Mouse (Mus musculus): ENCODE data around the gene Iqck. TPM values are rescaled to one million over a fixed set of nuclear protein-coding genes. Genes with fewer than 3 reads are reported as not detected.

Iqck gene
- polyA plus RNA-seq, 1 experiment from 2014 or later = 3.8 TPM

GRCm38 (mm10) chr7:118981831-118982230 is 126.3 kb downstream of the Iqck start:
- peaks cover 10% of the 10 kb centered on the region for H3K4me1 ChIP-seq (ENCODE audit: control insufficient read depth, insufficient read depth, low read depth, low read length)
- WGBS = 84% methylated on average over 5 of the region's 5 CpGs

GRCm38 (mm10) chr7:118982586-118982985 is 127.0 kb downstream of the Iqck start:
- Histone ChIP-seq H3K9ac (ENCODE audit: low read depth, low read length) (no peak overlapping the region), H3K27ac (ENCODE audit: low read depth, low read length) (no peak overlapping the region), H3K4me2 (ENCODE audit: low read length) (no peak overlapping the region), H3K4me3 (ENCODE audit: low read length) (no peak overlapping the region), H3K9me3 (ENCODE audit: control insufficient read depth, low read length) (no peaks in the 10 kb centered on the region), H3K27me3 (replicated peaks; ENCODE audit: control insufficient read depth, insufficient read depth, low read length) (no peaks in the 10 kb centered on the region), H3K36me3 (ENCODE audit: control insufficient read depth, insufficient read depth, low read length) (no peaks in the 10 kb centered on the region; the same call in 1 of the 2 replicates), H3K4me1 (ENCODE audit: control insufficient read depth, insufficient read depth, low read depth, low read length) (peaks cover 5% of the 10 kb centered on the region; the same call in 1 of the 2 replicates)
- WGBS = 88% methylated on average over 4 of the region's 4 CpGs
- ATAC-seq = no peak

More at GRCm38 (mm10) chr7:118981831-118982230, 126.3 kb downstream of the Iqck start:
- H3K36me3 ChIP-seq (ENCODE audit: control insufficient read depth, insufficient read depth, low read length) = no peaks in the 10 kb centered on the region; the same call in 1 of the 2 replicates
- H3K4me3 ChIP-seq (ENCODE audit: low read length) = no peak overlapping the region
- H3K27ac ChIP-seq (ENCODE audit: low read depth, low read length) = no peak overlapping the region
- no peak overlapping the region for H3K4me2 ChIP-seq (ENCODE audit: low read length)
- H3K9me3 ChIP-seq (ENCODE audit: control insufficient read depth, low read length) = no peaks in the 10 kb centered on the region
- H3K27me3 ChIP-seq (replicated peaks; ENCODE audit: control insufficient read depth, insufficient read depth, low read length) = no peaks in the 10 kb centered on the region
- H3K9ac ChIP-seq (ENCODE audit: low read depth, low read length) = no peak overlapping the region
- ATAC-seq = no peak

- no peaks in the 10 kb centered on the region for H3K27me3 ChIP-seq (replicated peaks; ENCODE audit: control insufficient read depth, insufficient read depth, low read length)
- WGBS = 47% methylated on average over 19 of the region's 19 CpGs
- peaks cover 5% of the 10 kb centered on the region; the same call in 1 of the 2 replicates for H3K4me1 ChIP-seq (ENCODE audit: control insufficient read depth, insufficient read depth, low read depth, low read length)
- H3K4me2 ChIP-seq (ENCODE audit: low read length) = no peak overlapping the region
- no peak overlapping the region for H3K27ac ChIP-seq (ENCODE audit: low read depth, low read length)
- H3K9me3 ChIP-seq (ENCODE audit: control insufficient read depth, low read length) = no peaks in the 10 kb centered on the region
- ATAC-seq = peak; percentile 46
- no peaks in the 10 kb centered on the region; the same call in 1 of the 2 replicates for H3K36me3 ChIP-seq (ENCODE audit: control insufficient read depth, insufficient read depth, low read length)
- no peak overlapping the region for H3K9ac ChIP-seq (ENCODE audit: low read depth, low read length)
- H3K4me3 ChIP-seq (ENCODE audit: low read length) = no peak overlapping the region
Measured at GRCm38 (mm10) chr7:118983961-118984360, 128.4 kb downstream of the Iqck start.

- Histone ChIP-seq H3K36me3 (ENCODE audit: control insufficient read depth, insufficient read depth, low read length) (no peaks in the 10 kb centered on the region; the same call in 1 of the 2 replicates), H3K9ac (ENCODE audit: low read depth, low read length) (no peak overlapping the region), H3K4me3 (ENCODE audit: low read length) (no peak overlapping the region), H3K27me3 (replicated peaks; ENCODE audit: control insufficient read depth, insufficient read depth, low read length) (no peaks in the 10 kb centered on the region), H3K9me3 (ENCODE audit: control insufficient read depth, low read length) (no peaks in the 10 kb centered on the region), H3K27ac (ENCODE audit: low read depth, low read length) (no peak overlapping the region), H3K4me1 (ENCODE audit: control insufficient read depth, insufficient read depth, low read depth, low read length) (peaks cover 14% of the 10 kb centered on the region), H3K4me2 (ENCODE audit: low read length) (no peak overlapping the region)
- no peak for ATAC-seq
- WGBS = 77% methylated on average over 4 of the region's 4 CpGs
Measured at GRCm38 (mm10) chr7:118985786-118986185, 130.2 kb downstream of the Iqck start.

- Histone ChIP-seq H3K4me2 (ENCODE audit: low read length) (no peak overlapping the region), H3K27me3 (replicated peaks; ENCODE audit: control insufficient read depth, insufficient read depth, low read length) (no peaks in the 10 kb centered on the region), H3K9me3 (ENCODE audit: control insufficient read depth, low read length) (no peaks in the 10 kb centered on the region), H3K36me3 (ENCODE audit: control insufficient read depth, insufficient read depth, low read length) (no peaks in the 10 kb centered on the region; the same call in 1 of the 2 replicates), H3K9ac (ENCODE audit: low read depth, low read length) (no peak overlapping the region), H3K4me1 (ENCODE audit: control insufficient read depth, insufficient read depth, low read depth, low read length) (peaks cover 20% of the 10 kb centered on the region), H3K4me3 (ENCODE audit: low read length) (no peak overlapping the region), H3K27ac (ENCODE audit: low read depth, low read length) (no peak overlapping the region)
- WGBS = 68% methylated on average over 4 of the region's 4 CpGs
- no peak for ATAC-seq
Measured at GRCm38 (mm10) chr7:118986369-118986768, 130.8 kb downstream of the Iqck start.

- Histone ChIP-seq H3K4me3 (ENCODE audit: low read length) (no peak overlapping the region), H3K9ac (ENCODE audit: low read depth, low read length) (no peak overlapping the region), H3K27ac (ENCODE audit: low read depth, low read length) (no peak overlapping the region), H3K9me3 (ENCODE audit: control insufficient read depth, low read length) (no peaks in the 10 kb centered on the region), H3K36me3 (ENCODE audit: control insufficient read depth, insufficient read depth, low read length) (no peaks in the 10 kb centered on the region), H3K4me1 (ENCODE audit: control insufficient read depth, insufficient read depth, low read depth, low read length) (peaks cover 45% of the 10 kb centered on the region), H3K27me3 (replicated peaks; ENCODE audit: control insufficient read depth, insufficient read depth, low read length) (no peaks in the 10 kb centered on the region), H3K4me2 (ENCODE audit: low read length) (no peak overlapping the region)
- WGBS = 86% methylated on average over 5 of the region's 5 CpGs
- no peak for ATAC-seq
Measured at GRCm38 (mm10) chr7:118989275-118989856, 133.8 kb downstream of the Iqck start.

GRCm38 (mm10) chr7:118990282-118990681 is 134.7 kb downstream of the Iqck start:
- no peak overlapping the region for H3K4me2 ChIP-seq (ENCODE audit: low read length)
- H3K9me3 ChIP-seq (ENCODE audit: control insufficient read depth, low read length) = no peaks in the 10 kb centered on the region
- H3K36me3 ChIP-seq (ENCODE audit: control insufficient read depth, insufficient read depth, low read length) = no peaks in the 10 kb centered on the region
- H3K27me3 ChIP-seq (replicated peaks; ENCODE audit: control insufficient read depth, insufficient read depth, low read length) = no peaks in the 10 kb centered on the region
- no peak overlapping the region for H3K4me3 ChIP-seq (ENCODE audit: low read length)
- peaks cover 50% of the 10 kb centered on the region for H3K4me1 ChIP-seq (ENCODE audit: control insufficient read depth, insufficient read depth, low read depth, low read length)
- ATAC-seq = no peak
- no peak overlapping the region for H3K27ac ChIP-seq (ENCODE audit: low read depth, low read length)
- H3K9ac ChIP-seq (ENCODE audit: low read depth, low read length) = peak overlapping the region; percentile 45; the same call in 1 of the 2 replicates
- WGBS = 50% methylated on average over 6 of the region's 6 CpGs

GRCm38 (mm10) chr7:118991341-118991884 is 135.9 kb downstream of the Iqck start:
- no peak for ATAC-seq
- Histone ChIP-seq H3K4me2 (ENCODE audit: low read length) (0 out of 2 replicates have a peak overlapping the region, but pooled peaks have one; percentile 8), H3K9me3 (ENCODE audit: control insufficient read depth, low read length) (no peaks in the 10 kb centered on the region), H3K4me1 (ENCODE audit: control insufficient read depth, insufficient read depth, low read depth, low read length) (peaks cover 56% of the 10 kb centered on the region), H3K27ac (ENCODE audit: low read depth, low read length) (no peak overlapping the region), H3K36me3 (ENCODE audit: control insufficient read depth, insufficient read depth, low read length) (no peaks in the 10 kb centered on the region), H3K27me3 (replicated peaks; ENCODE audit: control insufficient read depth, insufficient read depth, low read length) (no peaks in the 10 kb centered on the region), H3K4me3 (ENCODE audit: low read length) (no peak overlapping the region), H3K9ac (ENCODE audit: low read depth, low read length) (no peak overlapping the region)
- 18% methylated on average over 4 of the region's 4 CpGs for WGBS

GRCm38 (mm10) chr7:118992080-118992560 is 136.6 kb downstream of the Iqck start:
- no peak overlapping the region; the same call in 1 of the 2 replicates for H3K4me3 ChIP-seq (ENCODE audit: low read length)
- H3K27ac ChIP-seq (ENCODE audit: low read depth, low read length) = peak overlapping the region; percentile 58; the same call in 1 of the 2 replicates
- ATAC-seq = no peak
- H3K36me3 ChIP-seq (ENCODE audit: control insufficient read depth, insufficient read depth, low read length) = no peaks in the 10 kb centered on the region
- H3K9ac ChIP-seq (ENCODE audit: low read depth, low read length) = no peak overlapping the region
- WGBS = 15% methylated on average over 6 of the region's 6 CpGs
- no peaks in the 10 kb centered on the region for H3K9me3 ChIP-seq (ENCODE audit: control insufficient read depth, low read length)
- H3K4me2 ChIP-seq (ENCODE audit: low read length) = peak overlapping the region; percentile 89
- peaks cover 56% of the 10 kb centered on the region for H3K4me1 ChIP-seq (ENCODE audit: control insufficient read depth, insufficient read depth, low read depth, low read length)
- no peaks in the 10 kb centered on the region for H3K27me3 ChIP-seq (replicated peaks; ENCODE audit: control insufficient read depth, insufficient read depth, low read length)
